Mouse (Mus musculus) cerebellum, adult 18-20 months (tissue): ENCODE measurements around the gene C530008M17Rik.

Experiments used
- DNase-seq, 2 experiments: peaks; one replicate each; pipeline ENCODE4 v3.0.0; 2021

The C530008M17Rik gene

GRCm38 (mm10) chr5:76656212-76656611 lies at the start of gene C530008M17Rik:
Gene C530008M17Rik, plus strand, starts transcription at chr5:76656512.
- no peak for DNase-seq

GRCm38 (mm10) chr5:76609702-76610370 lies 46.5 kb upstream of the C530008M17Rik start:
- DNase-seq: no peak

GRCm38 (mm10) chr5:76612867-76613499 lies 43.3 kb upstream of the C530008M17Rik start:
- DNase-seq: no peak

GRCm38 (mm10) chr5:76615276-76615675 lies 41.0 kb upstream of the C530008M17Rik start:
- DNase-seq: no peak

GRCm38 (mm10) chr5:76616196-76616747 lies 40.0 kb upstream of the C530008M17Rik start:
- DNase-seq: no peak

- DNase-seq: no peak
Observed at GRCm38 (mm10) chr5:76618750-76619149, 37.6 kb upstream of the C530008M17Rik start.

GRCm38 (mm10) chr5:76623759-76624158 lies 32.6 kb upstream of the C530008M17Rik start:
- no peak for DNase-seq

GRCm38 (mm10) chr5:76627770-76628169 lies 28.5 kb upstream of the C530008M17Rik start:
- DNase-seq: no peak

- no peak for DNase-seq
Observed at GRCm38 (mm10) chr5:76634012-76634411, 22.3 kb upstream of the C530008M17Rik start.

- DNase-seq: no peak
Observed at GRCm38 (mm10) chr5:76635592-76635991, 20.7 kb upstream of the C530008M17Rik start.

- DNase-seq: no peak
Observed at GRCm38 (mm10) chr5:76642076-76642475, 14.2 kb upstream of the C530008M17Rik start.

GRCm38 (mm10) chr5:76644234-76644633 lies 12.1 kb upstream of the C530008M17Rik start:
- no peak for DNase-seq

- DNase-seq: no peak
Observed at GRCm38 (mm10) chr5:76645091-76645868, 11.0 kb upstream of the C530008M17Rik start.

GRCm38 (mm10) chr5:76649897-76650296 lies 6.4 kb upstream of the C530008M17Rik start:
- no peak for DNase-seq

- DNase-seq: no peak
Observed at GRCm38 (mm10) chr5:76651151-76651725, 5.1 kb upstream of the C530008M17Rik start.

- peak; percentile 37 to 62 for DNase-seq
Observed at GRCm38 (mm10) chr5:76657245-76658083, 1.2 kb downstream of the C530008M17Rik start.

GRCm38 (mm10) chr5:76658084-76658934 lies 2.0 kb downstream of the C530008M17Rik start:
- peak; percentile 9 to 30 for DNase-seq

- no peak for DNase-seq
Observed at GRCm38 (mm10) chr5:76659958-76660635, 3.8 kb downstream of the C530008M17Rik start.

GRCm38 (mm10) chr5:76661310-76661709 lies 5.0 kb downstream of the C530008M17Rik start:
- no peak for DNase-seq

GRCm38 (mm10) chr5:76664936-76665335 lies 8.6 kb downstream of the C530008M17Rik start:
- DNase-seq: no peak
